Mouse (Mus musculus) forebrain, embryonic 15.5 days (tissue): ENCODE data around the gene Cyp3a11. TPM values are rescaled to one million over a fixed set of nuclear protein-coding genes. Genes with fewer than 3 reads are reported as not detected.

Experiments used
- polyA plus RNA-seq: library from polyadenylated mRNA; unstranded; fragments of >200 nt; fragmentation: Nextera tagmentation; extraction: Ambion mirVana; gene quantifications from 2 replicates; pipeline ENCODE4 v1.2.1, GENCODE M21; 2015

Cyp3a11 gene
- polyA plus RNA-seq, 1 experiment from 2014 or later, result not detected

Other genes starting within 250 kb of the Cyp3a11 start
- gene Cyp3a41a, start 159.8 kb downstream of the Cyp3a11 start, polyA plus RNA-seq, result not detected in 2 replicates
- not detected in 2 replicates for gene Cyp3a44, start 74.1 kb downstream of the Cyp3a11 start, polyA plus RNA-seq
- not detected in 2 replicates for gene Cyp3a25, start 129.7 kb upstream of the Cyp3a11 start, polyA plus RNA-seq
- gene Cyp3a59, start 199.3 kb upstream of the Cyp3a11 start, polyA plus RNA-seq, result not detected in 2 replicates